Mouse (Mus musculus): ENCODE results near the gene Emc8. TPM values are rescaled to one million over a fixed set of nuclear protein-coding genes. Genes with fewer than 3 reads are reported as not detected.

Emc8 gene
- polyA plus RNA-seq, 1 experiment: 122 TPM

- TF ChIP-seq E2F4 (IDR thresholded peaks at IDR 0.05; ENCODE audit: insufficient read depth) (no peak), MYOG (IDR thresholded peaks at IDR 0.05; ENCODE audit: control insufficient read depth in 1 of 3, insufficient read depth in 1 of 3, insufficient read length in 2 of 3, low read depth in 2 of 3) (no peak), TCF12 (IDR thresholded peaks at IDR 0.05; ENCODE audit: insufficient read depth, poor library complexity, severe bottlenecking) (no peak), USF1 (IDR thresholded peaks at IDR 0.05; ENCODE audit: low read depth) (no peak), CEBPB (IDR thresholded peaks at IDR 0.05; ENCODE audit: insufficient read depth, poor library complexity, severe bottlenecking) (no peak), SRF (IDR thresholded peaks at IDR 0.05; ENCODE audit: control insufficient read depth, insufficient read length, low read depth) (no peak), POLR2AphosphoS2 (IDR thresholded peaks at IDR 0.05; ENCODE audit: insufficient read length, low read depth) (no peak), MAX (IDR thresholded peaks at IDR 0.05; ENCODE audit: low read depth) (no peak), REST (IDR thresholded peaks at IDR 0.05; ENCODE audit: insufficient read depth, insufficient read length) (no peak), POLR2A (IDR thresholded peaks at IDR 0.05; ENCODE audit: insufficient read length, low read depth) (no peak), MYOD1 (IDR thresholded peaks at IDR 0.05; ENCODE audit: control insufficient read depth in 1 of 3, insufficient read length in 2 of 3, low read depth in 2 of 3) (no peak), TCF3 (IDR thresholded peaks at IDR 0.05; ENCODE audit: insufficient read length, low read depth) (no peak)
- Histone ChIP-seq H3K79me2 (ENCODE audit: control insufficient read depth, insufficient read depth) (no peaks in the 10 kb centered on the region), H3K4me3 (no peak overlapping the region), H3K4me2 (ENCODE audit: low read depth) (no peak overlapping the region), H3ac (ENCODE audit: control insufficient read depth, insufficient read length) (no peak overlapping the region), H3K36me3 (ENCODE audit: control insufficient read depth, insufficient read depth) (no peaks in the 10 kb centered on the region), H3K27me3 (ENCODE audit: control insufficient read depth, insufficient read depth, insufficient read length) (no peaks in the 10 kb centered on the region)
These were observed 46.2 kb downstream of the Emc8 start for GRCm38 (mm10) chr8:120622161-120622560.

- no peaks in the 10 kb centered on the region for H3K36me3 ChIP-seq (ENCODE audit: control insufficient read depth, insufficient read depth)
- H3K4me3 ChIP-seq: no peak overlapping the region
- no peak for TF ChIP-seq MAX (IDR thresholded peaks at IDR 0.05; ENCODE audit: low read depth)
- no peak for TF ChIP-seq POLR2A (IDR thresholded peaks at IDR 0.05; ENCODE audit: insufficient read length, low read depth)
- no peak for TF ChIP-seq TCF12 (IDR thresholded peaks at IDR 0.05; ENCODE audit: insufficient read depth, poor library complexity, severe bottlenecking)
- no peak for TF ChIP-seq POLR2AphosphoS2 (IDR thresholded peaks at IDR 0.05; ENCODE audit: insufficient read length, low read depth)
- no peak for TF ChIP-seq MYOD1 (IDR thresholded peaks at IDR 0.05; ENCODE audit: control insufficient read depth in 1 of 3, insufficient read length in 2 of 3, low read depth in 2 of 3)
- TF ChIP-seq TCF3 (IDR thresholded peaks at IDR 0.05; ENCODE audit: insufficient read length, low read depth): no peak
- no peak for TF ChIP-seq REST (IDR thresholded peaks at IDR 0.05; ENCODE audit: insufficient read depth, insufficient read length)
- no peak for TF ChIP-seq SRF (IDR thresholded peaks at IDR 0.05; ENCODE audit: control insufficient read depth, insufficient read length, low read depth)
- no peak for TF ChIP-seq USF1 (IDR thresholded peaks at IDR 0.05; ENCODE audit: low read depth)
- no peaks in the 10 kb centered on the region for H3K79me2 ChIP-seq (ENCODE audit: control insufficient read depth, insufficient read depth)
- H3K27me3 ChIP-seq (ENCODE audit: control insufficient read depth, insufficient read depth, insufficient read length): no peaks in the 10 kb centered on the region
- no peak overlapping the region for H3K4me2 ChIP-seq (ENCODE audit: low read depth)
- H3ac ChIP-seq (ENCODE audit: control insufficient read depth, insufficient read length): no peak overlapping the region
These were observed 47.9 kb downstream of the Emc8 start for GRCm38 (mm10) chr8:120620441-120620840.

- H3K4me2 ChIP-seq (ENCODE audit: low read depth): no peak overlapping the region
- no peaks in the 10 kb centered on the region for H3K27me3 ChIP-seq (ENCODE audit: control insufficient read depth, insufficient read depth, insufficient read length)
- H3K4me3 ChIP-seq: no peak overlapping the region
- H3K36me3 ChIP-seq (ENCODE audit: control insufficient read depth, insufficient read depth): no peaks in the 10 kb centered on the region
- no peaks in the 10 kb centered on the region for H3K79me2 ChIP-seq (ENCODE audit: control insufficient read depth, insufficient read depth)
- no peak for TF ChIP-seq MYOG (IDR thresholded peaks at IDR 0.05; ENCODE audit: control insufficient read depth in 1 of 3, insufficient read depth in 1 of 3, insufficient read length in 2 of 3, low read depth in 2 of 3)
- TF ChIP-seq TCF12 (IDR thresholded peaks at IDR 0.05; ENCODE audit: insufficient read depth, poor library complexity, severe bottlenecking): no peak
- no peak for TF ChIP-seq MYOD1 (IDR thresholded peaks at IDR 0.05; ENCODE audit: control insufficient read depth in 1 of 3, insufficient read length in 2 of 3, low read depth in 2 of 3)
- no peak for TF ChIP-seq REST (IDR thresholded peaks at IDR 0.05; ENCODE audit: insufficient read depth, insufficient read length)
- TF ChIP-seq CEBPB (IDR thresholded peaks at IDR 0.05; ENCODE audit: insufficient read depth, poor library complexity, severe bottlenecking): no peak
- TF ChIP-seq E2F4 (IDR thresholded peaks at IDR 0.05; ENCODE audit: insufficient read depth): no peak
- no peak for TF ChIP-seq USF1 (IDR thresholded peaks at IDR 0.05; ENCODE audit: low read depth)
- no peak for TF ChIP-seq TCF3 (IDR thresholded peaks at IDR 0.05; ENCODE audit: insufficient read length, low read depth)
- TF ChIP-seq POLR2A (IDR thresholded peaks at IDR 0.05; ENCODE audit: insufficient read length, low read depth): no peak
- no peak for TF ChIP-seq POLR2AphosphoS2 (IDR thresholded peaks at IDR 0.05; ENCODE audit: insufficient read length, low read depth)
- TF ChIP-seq MAX (IDR thresholded peaks at IDR 0.05; ENCODE audit: low read depth): no peak
- TF ChIP-seq SRF (IDR thresholded peaks at IDR 0.05; ENCODE audit: control insufficient read depth, insufficient read length, low read depth): no peak
- no peak overlapping the region for H3ac ChIP-seq (ENCODE audit: control insufficient read depth, insufficient read length)
These were observed 48.9 kb downstream of the Emc8 start for GRCm38 (mm10) chr8:120619235-120620180.

- Histone ChIP-seq H3K79me2 (ENCODE audit: control insufficient read depth, insufficient read depth) (no peaks in the 10 kb centered on the region), H3K36me3 (ENCODE audit: control insufficient read depth, insufficient read depth) (no peaks in the 10 kb centered on the region), H3ac (ENCODE audit: control insufficient read depth, insufficient read length) (no peak overlapping the region), H3K27me3 (ENCODE audit: control insufficient read depth, insufficient read depth, insufficient read length) (no peaks in the 10 kb centered on the region), H3K4me3 (no peak overlapping the region), H3K4me2 (ENCODE audit: low read depth) (no peak overlapping the region)
- TF ChIP-seq MYOD1 (IDR thresholded peaks at IDR 0.05; ENCODE audit: control insufficient read depth in 1 of 3, insufficient read length in 2 of 3, low read depth in 2 of 3) (no peak), SRF (IDR thresholded peaks at IDR 0.05; ENCODE audit: control insufficient read depth, insufficient read length, low read depth) (no peak), MYOG (IDR thresholded peaks at IDR 0.05; ENCODE audit: control insufficient read depth in 1 of 3, insufficient read depth in 1 of 3, insufficient read length in 2 of 3, low read depth in 2 of 3) (no peak), E2F4 (IDR thresholded peaks at IDR 0.05; ENCODE audit: insufficient read depth) (no peak), POLR2AphosphoS2 (IDR thresholded peaks at IDR 0.05; ENCODE audit: insufficient read length, low read depth) (no peak), POLR2A (IDR thresholded peaks at IDR 0.05; ENCODE audit: insufficient read length, low read depth) (no peak), CEBPB (IDR thresholded peaks at IDR 0.05; ENCODE audit: insufficient read depth, poor library complexity, severe bottlenecking) (no peak), REST (IDR thresholded peaks at IDR 0.05; ENCODE audit: insufficient read depth, insufficient read length) (no peak), TCF12 (IDR thresholded peaks at IDR 0.05; ENCODE audit: insufficient read depth, poor library complexity, severe bottlenecking) (no peak), USF1 (IDR thresholded peaks at IDR 0.05; ENCODE audit: low read depth) (no peak), TCF3 (IDR thresholded peaks at IDR 0.05; ENCODE audit: insufficient read length, low read depth) (no peak), MAX (IDR thresholded peaks at IDR 0.05; ENCODE audit: low read depth) (no peak)
These were observed 50.3 kb downstream of the Emc8 start for GRCm38 (mm10) chr8:120618110-120618509.
